Mouse (Mus musculus) ES-E14 (cell line): ENCODE measurements around the gene Fuca2. TPM values are rescaled to one million over a fixed set of nuclear protein-coding genes. Genes with fewer than 3 reads are reported as not detected.
A peak's percentile ranks its signal among the peaks of the same experiment; 100 is the strongest.
"Not testable (repeated sequence)": the region's sequence is repeated elsewhere in the genome, so short reads cannot be mapped to it uniquely, and the experiment has no call there.

Source experiments
- DNase-seq: peaks from one replicate; pipeline ENCODE4 v3.0.0-alpha.2; 2013; ENCODE audit warnings: low read depth, low spot score
- H3K27ac ChIP-seq: 2 replicates; pipeline ENCODE4 v1.5.1; 2012; ENCODE audit warnings: low read depth, mild to moderate bottlenecking, low read length, moderate library complexity, mixed read lengths; ENCODE audit not compliant: poor library complexity, insufficient read depth, severe bottlenecking
- H3K36me3 ChIP-seq: 2 replicates; pipeline ENCODE4 v1.6.1; 2012; ENCODE audit warnings: mild to moderate bottlenecking, low read length, moderate library complexity, mixed read lengths; ENCODE audit not compliant: control insufficient read depth, poor library complexity, insufficient read depth, severe bottlenecking
- H3K4me1 ChIP-seq, 2 experiments: fragments of 150-350 bp in 1 of 2; sonication (generic) in 1 of 2; 2 replicates each; pipeline ENCODE4 v1.6.1; 2012; ENCODE audit warnings: low read length in 2 of 2, mild to moderate bottlenecking in 1 of 2, mixed read lengths in 1 of 2; ENCODE audit not compliant: control insufficient read depth in 2 of 2, insufficient read depth in 2 of 2, poor library complexity in 1 of 2
- H3K4me3 ChIP-seq, 2 experiments: fragments of 150-350 bp in 1 of 2; sonication (generic) in 1 of 2; 2 replicates each; pipeline ENCODE4 v1.5.1; 2012; ENCODE audit warnings: low read length in 2 of 2, low read depth in 1 of 2, mild to moderate bottlenecking in 1 of 2, mixed read lengths in 1 of 2; ENCODE audit not compliant: insufficient read depth in 1 of 2, poor library complexity in 1 of 2, severe bottlenecking in 1 of 2
- H3K9ac ChIP-seq: 2 replicates; pipeline ENCODE4 v1.6.1; 2012; ENCODE audit warnings: low read depth, mild to moderate bottlenecking, low read length, mixed read lengths; ENCODE audit not compliant: poor library complexity, insufficient read depth, severe bottlenecking
- H3K9me3 ChIP-seq: fragments of 150-350 bp; sonication (generic); 2 replicates; pipeline ENCODE4 v1.6.1; 2012; ENCODE audit warnings: low read depth, mild to moderate bottlenecking, low read length; ENCODE audit not compliant: control insufficient read depth, insufficient read depth
- CHD2 ChIP-seq: IDR thresholded peaks from 2 replicates; pipeline ENCODE4 v1.6.1; 2014; ENCODE audit warnings: mild to moderate bottlenecking, low read depth, low read length, inconsistent platforms
- HCFC1 ChIP-seq: IDR thresholded peaks from 2 replicates; pipeline ENCODE4 v1.6.1; 2012; ENCODE audit warnings: low read length, inconsistent platforms, borderline replicate concordance; ENCODE audit not compliant: insufficient read depth
- MAFK ChIP-seq: IDR thresholded peaks from 2 replicates; pipeline ENCODE4 v1.6.1; 2014; ENCODE audit warnings: mild to moderate bottlenecking, low read depth, low read length, inconsistent platforms; ENCODE audit not compliant: insufficient read depth
- ZC3H11A ChIP-seq: IDR thresholded peaks from 2 replicates; pipeline ENCODE4 v1.6.1; 2012; ENCODE audit warnings: low read depth, mild to moderate bottlenecking, inconsistent platforms, low read length, borderline replicate concordance
- ZNF384 ChIP-seq: IDR thresholded peaks from 2 replicates; pipeline ENCODE4 v1.6.1; 2012; ENCODE audit warnings: low read depth, low read length, inconsistent platforms
- in situ Hi-C, 2 experiments: fragments of 600-800 bp; cut with MboI; formaldehyde crosslinking; loops; one replicate each; pipeline ENCODE4 v1.15.1; 2025; ENCODE audit warnings: low sequenced_read_pairs in 2 of 2, inconsistent platforms in 1 of 2; ENCODE audit not compliant: unreplicated experiment in 2 of 2
- total RNA-seq: library from RNA; depleted of rRNA; stranded (reverse); fragments of 300-350 nt; gene quantifications from 2 replicates; pipeline ENCODE4 v1.2.3, GENCODE M21; 2012

The Fuca2 gene
- total RNA-seq, 1 experiment: 11.6 TPM

DNA sequence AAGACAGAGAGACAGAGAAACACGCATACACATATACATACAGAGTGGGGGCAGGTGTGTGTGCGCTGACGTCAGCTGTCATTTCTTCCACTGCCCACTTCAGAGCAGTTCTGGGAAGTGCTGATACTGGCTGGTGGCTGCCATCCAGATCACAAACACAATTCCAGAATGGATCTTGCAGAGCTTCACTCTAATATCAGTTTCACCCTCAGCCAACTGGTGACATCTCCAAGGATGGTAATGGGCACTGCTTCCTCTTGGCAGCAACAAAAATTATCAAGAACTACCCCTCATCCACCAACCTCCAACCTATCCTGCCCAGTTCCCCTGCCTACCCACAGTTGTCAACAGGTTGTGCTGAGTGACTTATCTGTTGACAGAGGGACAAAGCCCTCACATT is 3.0 kb upstream of the Fuca2 start:
- in situ Hi-C loops: no loop called here
- H3K4me1 ChIP-seq: peaks cover 2 to 3% of the 10 kb centered on the region in 2 experiments; a peak in 1 of 4 replicates

DNA sequence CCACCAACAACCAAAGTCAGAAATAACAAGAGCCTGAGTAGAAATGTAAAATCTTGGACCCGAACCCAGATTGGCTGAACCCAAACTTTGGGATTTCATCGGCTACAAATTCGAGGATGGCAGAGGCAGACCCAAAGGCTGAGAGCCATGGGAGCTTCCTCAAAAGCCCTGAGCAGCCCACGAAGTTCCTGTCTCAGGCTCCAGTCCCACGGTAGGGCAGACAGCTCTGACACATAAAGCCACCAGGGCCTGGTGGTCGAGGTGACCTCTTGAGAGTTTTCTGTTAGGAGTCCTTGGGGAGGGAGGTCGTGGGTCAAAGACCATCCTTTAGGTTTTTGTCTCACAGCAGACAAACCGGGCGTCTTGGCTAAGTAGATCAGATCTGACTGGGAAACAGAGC is 1.1 kb downstream of the Fuca2 start:
- Histone ChIP-seq H3K4me1 (peaks cover 2 to 3% of the 10 kb centered on the region in 2 experiments; a peak in 1 of 4 replicates), H3K36me3 (no peaks in the 10 kb centered on the region), H3K27ac (no peak overlapping the region), H3K9me3 (no peaks in the 10 kb centered on the region), H3K4me3 (peak overlapping the region in 1 of 2 experiments; percentile 96; a peak in 2 of 4 replicates), H3K9ac (0 out of 2 replicates have a peak overlapping the region, but pooled peaks have one; percentile 10)
- no peak for DNase-seq
- in situ Hi-C loops: no loop called here
- no peak for TF ChIP-seq MAFK
- no peak for TF ChIP-seq CHD2
- TF ChIP-seq HCFC1: no peak
- TF ChIP-seq ZC3H11A: no peak

More for the DNA sequence above, 3.0 kb upstream of the Fuca2 start:
- Histone ChIP-seq H3K27ac (no peak overlapping the region), H3K9ac (no peak overlapping the region), H3K4me3 (no peak overlapping the region), H3K36me3 (no peaks in the 10 kb centered on the region), H3K9me3 (no peaks in the 10 kb centered on the region)
- TF ChIP-seq CHD2: no peak
- no peak for TF ChIP-seq MAFK
- no peak for TF ChIP-seq ZNF384
- no peak for TF ChIP-seq ZC3H11A
- no peak for TF ChIP-seq HCFC1
- no peak for DNase-seq

DNA sequence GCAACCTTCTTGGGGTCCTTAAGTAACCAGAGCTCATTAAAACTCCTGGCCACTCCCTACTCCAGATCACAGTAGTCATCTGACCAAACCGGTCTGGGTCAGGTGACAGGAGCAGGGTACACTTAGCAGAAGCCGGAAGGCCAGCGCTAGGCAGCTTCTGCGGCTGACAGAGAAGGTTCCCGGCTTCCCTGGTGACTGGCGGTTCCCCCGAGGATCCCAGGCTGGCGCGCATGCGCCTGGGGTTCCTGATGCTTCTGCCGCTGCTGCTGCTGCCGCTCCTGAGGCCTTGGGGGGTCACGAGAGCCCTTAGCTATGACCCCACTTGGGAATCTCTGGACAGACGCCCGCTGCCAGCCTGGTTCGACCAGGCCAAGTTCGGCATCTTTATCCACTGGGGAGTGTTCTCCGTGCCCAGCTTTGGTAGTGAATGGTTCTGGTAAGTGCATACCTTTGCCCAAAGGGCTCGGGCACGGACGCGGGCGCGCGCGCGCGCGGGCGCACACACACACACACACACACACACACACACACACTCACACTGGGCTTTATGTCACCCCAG is 1.7 kb downstream of the Fuca2 start:
- peak; percentile 65 for DNase-seq
- Histone ChIP-seq H3K9ac (peak overlapping the region; percentile 46), H3K27ac (no peak overlapping the region), H3K4me1 (peaks cover 2 to 3% of the 10 kb centered on the region in 2 experiments; a peak in 1 of 4 replicates), H3K9me3 (no peaks in the 10 kb centered on the region), H3K4me3 (peak overlapping the region; percentile 47 to 96), H3K36me3 (no peaks in the 10 kb centered on the region)
- TF ChIP-seq ZC3H11A: no peak
- TF ChIP-seq ZNF384: no peak
- TF ChIP-seq HCFC1: no peak
- no peak for TF ChIP-seq MAFK
- no peak for TF ChIP-seq CHD2
- in situ Hi-C loops: no loop called here

DNA sequence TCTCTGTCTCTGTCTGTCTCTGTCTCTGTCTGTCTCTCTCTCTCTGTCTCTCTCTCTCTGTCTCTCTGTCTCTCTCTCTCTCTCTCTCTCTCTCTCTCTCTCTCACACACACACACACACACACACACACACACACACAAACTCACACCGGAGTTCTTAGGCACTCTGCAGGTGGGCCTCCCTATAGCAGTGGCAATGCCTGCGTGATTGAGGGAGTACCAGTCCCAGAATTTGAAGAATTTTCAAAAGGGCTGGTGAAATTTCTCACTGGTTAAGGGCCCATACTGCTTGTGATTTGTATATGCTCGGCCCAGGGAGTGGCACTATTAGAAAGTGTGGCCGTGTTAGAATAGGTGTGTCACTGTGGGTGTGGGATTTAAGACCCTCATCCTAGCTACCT is 2.2 kb downstream of the Fuca2 start:
- H3K9ac ChIP-seq, in situ Hi-C loops: not testable (repeated sequence)

DNA sequence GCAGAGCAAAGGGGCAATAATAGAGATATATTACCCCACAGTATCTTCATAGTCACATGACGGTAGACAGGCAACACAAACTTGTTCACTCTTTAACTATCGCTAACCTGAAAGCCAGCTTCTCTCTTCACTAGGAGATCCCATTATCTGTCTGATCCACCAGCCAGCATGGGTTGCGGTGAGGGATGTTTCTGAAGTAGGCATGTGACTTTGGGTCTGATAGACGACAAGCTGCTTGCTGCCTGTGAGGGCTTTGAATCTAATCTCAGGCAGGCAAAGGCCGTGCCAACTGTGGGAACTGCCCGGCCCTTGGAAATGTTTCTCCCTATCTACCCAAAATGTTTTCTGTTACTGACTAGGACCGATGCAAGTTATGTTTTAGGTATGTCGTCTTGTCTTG is 3.0 kb downstream of the Fuca2 start:
- in situ Hi-C loops: no loop called here
- Histone ChIP-seq H3K9me3 (no peaks in the 10 kb centered on the region), H3K4me3 (no peak overlapping the region), H3K27ac (no peak overlapping the region), H3K9ac (no peak overlapping the region), H3K36me3 (no peaks in the 10 kb centered on the region), H3K4me1 (peaks cover 2 to 3% of the 10 kb centered on the region in 2 experiments; a peak in 1 of 4 replicates)
- DNase-seq: no peak
- TF ChIP-seq MAFK: no peak
- no peak for TF ChIP-seq CHD2
- TF ChIP-seq HCFC1: no peak
- TF ChIP-seq ZC3H11A: no peak
- no peak for TF ChIP-seq ZNF384

More for the DNA sequence above, 2.2 kb downstream of the Fuca2 start:
- H3K4me3 ChIP-seq: peak overlapping the region; percentile 47 to 96; a peak in 3 of 4 replicates
- DNase-seq, H3K9me3 ChIP-seq, H3K27ac ChIP-seq, H3K4me1 ChIP-seq, H3K36me3 ChIP-seq: not testable (repeated sequence)
